Mouse (Mus musculus) forebrain, embryonic 14.5 days (tissue): ENCODE measurements around the gene Sema3f. TPM values are rescaled to one million over a fixed set of nuclear protein-coding genes. Genes with fewer than 3 reads are reported as not detected.

Experiments
- ATAC-seq: fragments of 200-750 bp; cut with Nextera tagmentation; 2 replicates; pipeline ENCODE4 v1.8.0; 2017; ENCODE audit warnings: mild to moderate bottlenecking, moderate library complexity
- DNase-seq: peaks from one replicate; pipeline ENCODE4 v3.0.0-alpha.2; 2015; ENCODE audit warnings: low spot score
- H3K27ac ChIP-seq: fragments of 300-500 bp; sonication (generic); 2 replicates; pipeline ENCODE4 v1.5.1; 2014; ENCODE audit warnings: low read depth, mild to moderate bottlenecking, control low read depth, low read length, moderate library complexity
- H3K27me3 ChIP-seq: fragments of 300-500 bp; sonication (generic); replicated peaks from 2 replicates; pipeline ENCODE4 v1.6.1; 2014; ENCODE audit warnings: low read length, control low read depth, mixed read lengths; ENCODE audit not compliant: control insufficient read depth, insufficient read depth
- H3K36me3 ChIP-seq: fragments of 300-500 bp; sonication (generic); 2 replicates; pipeline ENCODE4 v1.6.1; 2014; ENCODE audit warnings: low read length, control low read depth; ENCODE audit not compliant: control insufficient read depth, insufficient read depth
- H3K4me1 ChIP-seq: fragments of 300-500 bp; sonication (generic); 2 replicates; pipeline ENCODE4 v1.6.1; 2014; ENCODE audit warnings: antibody characterized with exemption, low read length, control low read depth; ENCODE audit not compliant: control insufficient read depth, insufficient read depth
- H3K4me2 ChIP-seq: fragments of 300-500 bp; sonication (generic); 2 replicates; pipeline ENCODE4 v1.6.1; 2014; ENCODE audit warnings: mild to moderate bottlenecking, control low read depth, low read length
- H3K4me3 ChIP-seq: fragments of 300-500 bp; sonication (generic); 2 replicates; pipeline ENCODE4 v1.5.1; 2014; ENCODE audit warnings: low read depth, low read length, control low read depth
- H3K9ac ChIP-seq: fragments of 300-500 bp; sonication (generic); 2 replicates; pipeline ENCODE4 v1.6.1; 2014; ENCODE audit warnings: mild to moderate bottlenecking, low read length, control low read depth, moderate library complexity
- H3K9me3 ChIP-seq: fragments of 300-500 bp; sonication (generic); replicated peaks from 2 replicates; pipeline ENCODE4 v1.6.1; 2016; ENCODE audit warnings: low read length, control low read depth, mixed read lengths; ENCODE audit not compliant: control insufficient read depth
- WGBS: fragments of 180-500 bp; shearing (Covaris S2); extraction: QIAGEN DNeasy Blood & Tissue Kit; methylation state at CpG from one replicate; pipeline ENCODE4 v1.1.7; 2014; 5-methylcytosine and 5-hydroxymethylcytosine counted together
- polyA plus RNA-seq: library from polyadenylated mRNA; unstranded; fragments of >200 nt; fragmentation: Nextera tagmentation; extraction: Ambion mirVana; gene quantifications from 2 replicates; pipeline ENCODE4 v1.2.1, GENCODE M21; 2014

Sema3f gene
- polyA plus RNA-seq, 1 experiment from 2014 or later: 7.4 TPM

DNA sequence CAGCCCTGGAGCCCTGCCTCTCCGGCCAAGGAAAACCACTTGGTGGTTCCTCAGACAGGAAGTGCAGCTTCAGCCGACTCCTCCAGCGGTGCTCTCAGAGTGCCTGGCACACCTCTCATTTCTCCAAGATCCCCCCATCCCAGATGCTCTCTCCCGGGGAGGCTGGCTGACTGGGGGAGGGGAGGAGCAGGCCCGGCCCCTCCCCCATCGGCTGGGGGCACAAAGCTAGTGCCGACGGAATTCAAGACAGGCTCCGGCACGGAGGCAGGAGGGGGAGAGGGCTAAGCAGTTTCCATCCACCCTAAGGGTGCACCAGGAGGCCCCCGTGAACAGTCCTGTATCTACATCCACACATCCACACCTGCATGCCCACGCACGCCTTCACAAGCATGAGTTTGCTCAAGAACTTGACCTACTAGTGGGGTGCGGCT is 3.5 kb downstream of the Sema3f start:
- H3K4me1 ChIP-seq: peaks cover 33% of the 10 kb centered on the region
- H3K27me3 ChIP-seq: peaks cover 11% of the 10 kb centered on the region; the same call in 1 of the 2 replicates
- peak overlapping the region; percentile 81; the same call in 1 of the 2 replicates for H3K27ac ChIP-seq
- H3K9ac ChIP-seq: peak overlapping the region; percentile 88
- 5% methylated on average over 14 of the region's 14 CpGs for WGBS
- ATAC-seq (peak; percentile 11; the same call in 1 of the 2 replicates), DNase-seq (peak; percentile 55)
- no peaks in the 10 kb centered on the region for H3K9me3 ChIP-seq
- H3K4me3 ChIP-seq: peak overlapping the region; percentile 68
- peak overlapping the region; percentile 94 for H3K4me2 ChIP-seq
- peaks cover 19% of the 10 kb centered on the region for H3K36me3 ChIP-seq

GRCm38 (mm10) chr9:107703337-107704122 is 6.7 kb downstream of the Sema3f start:
- Histone ChIP-seq H3K4me1 (peaks cover 62% of the 10 kb centered on the region), H3K9ac (0 out of 2 replicates have a peak overlapping the region, but pooled peaks have one; percentile 1), H3K4me3 (no peak overlapping the region), H3K4me2 (no peak overlapping the region), H3K27ac (no peak overlapping the region), H3K36me3 (peaks cover 19% of the 10 kb centered on the region), H3K27me3 (peaks cover 2% of the 10 kb centered on the region; the same call in 1 of the 2 replicates), H3K9me3 (no peaks in the 10 kb centered on the region)
- ATAC-seq (no peak), DNase-seq (no peak)
- WGBS: 56% methylated on average over 14 of the region's 14 CpGs

- no peak for DNase-seq
- no peak for ATAC-seq
- Histone ChIP-seq H3K9me3 (no peaks in the 10 kb centered on the region), H3K27me3 (0 out of 2 replicates have a peak, but pooled peaks cover 2% of the 10 kb centered on the region), H3K4me2 (no peak overlapping the region), H3K4me1 (peaks cover 66% of the 10 kb centered on the region), H3K27ac (no peak overlapping the region), H3K9ac (no peak overlapping the region), H3K4me3 (no peak overlapping the region), H3K36me3 (peaks cover 19% of the 10 kb centered on the region)
- WGBS: 63% methylated on average over 3 of the region's 3 CpGs
Observed at GRCm38 (mm10) chr9:107702606-107703185, 7.6 kb downstream of the Sema3f start.

- H3K9me3 ChIP-seq: no peaks in the 10 kb centered on the region
- H3K4me3 ChIP-seq: no peak overlapping the region
- H3K9ac ChIP-seq: no peak overlapping the region
- no peak overlapping the region for H3K4me2 ChIP-seq
- DNase-seq (peak; percentile 93), ATAC-seq (peak; percentile 47; the same call in 1 of the 2 replicates)
- H3K36me3 ChIP-seq: peaks cover 19% of the 10 kb centered on the region
- 27% methylated on average over 12 of the region's 12 CpGs for WGBS
- 0 out of 2 replicates have a peak, but pooled peaks cover 2% of the 10 kb centered on the region for H3K27me3 ChIP-seq
- peaks cover 68% of the 10 kb centered on the region for H3K4me1 ChIP-seq
- peak overlapping the region; percentile 44 for H3K27ac ChIP-seq
Observed at GRCm38 (mm10) chr9:107701594-107701993, 8.7 kb downstream of the Sema3f start.

DNA sequence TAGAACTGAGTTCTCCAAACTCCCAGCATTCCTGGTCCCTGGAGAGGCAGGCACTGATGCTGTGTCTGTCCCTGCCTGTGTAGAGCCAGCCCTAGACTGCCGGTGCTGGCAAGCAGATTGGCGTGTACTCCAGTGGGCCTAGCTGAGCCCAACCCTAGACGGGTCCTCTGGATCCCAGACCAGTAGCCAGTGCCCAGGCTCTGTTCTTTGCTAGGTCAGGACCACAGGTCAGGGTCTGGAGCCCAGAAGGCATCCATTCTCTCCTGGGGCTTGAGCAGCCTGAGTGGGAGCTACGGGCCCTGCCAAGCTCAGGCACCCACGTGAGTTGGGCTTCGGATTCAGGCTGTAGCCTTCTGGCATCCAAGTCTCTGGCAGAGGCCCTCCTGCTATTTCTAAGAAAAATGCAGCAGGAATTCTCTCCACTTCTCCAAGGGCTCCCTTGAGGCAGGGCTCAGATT is 10.1 kb downstream of the Sema3f start:
- no peak overlapping the region for H3K4me3 ChIP-seq
- H3K4me1 ChIP-seq: peaks cover 59% of the 10 kb centered on the region
- H3K9me3 ChIP-seq: no peaks in the 10 kb centered on the region
- peaks cover 14% of the 10 kb centered on the region for H3K36me3 ChIP-seq
- 20% methylated on average over 6 of the region's 6 CpGs for WGBS
- DNase-seq (peak; percentile 62), ATAC-seq (no peak; the same call in 1 of the 2 replicates)
- H3K27me3 ChIP-seq: peaks cover 1% of the 10 kb centered on the region; the same call in 1 of the 2 replicates
- H3K9ac ChIP-seq: peak overlapping the region; percentile 13
- H3K4me2 ChIP-seq: 0 out of 2 replicates have a peak overlapping the region, but pooled peaks have one; percentile 14
- H3K27ac ChIP-seq: peak overlapping the region; percentile 44; the same call in 1 of the 2 replicates

- Histone ChIP-seq H3K4me1 (peaks cover 59% of the 10 kb centered on the region), H3K27ac (no peak overlapping the region; the same call in 1 of the 2 replicates), H3K9me3 (no peaks in the 10 kb centered on the region), H3K27me3 (no peaks in the 10 kb centered on the region; the same call in 1 of the 2 replicates), H3K9ac (peak overlapping the region; percentile 13; the same call in 1 of the 2 replicates), H3K36me3 (peaks cover 10% of the 10 kb centered on the region), H3K4me3 (no peak overlapping the region), H3K4me2 (0 out of 2 replicates have a peak overlapping the region, but pooled peaks have one; percentile 14)
- no peak for DNase-seq
- ATAC-seq: no peak
- WGBS: 9% methylated on average over 9 of the region's 9 CpGs
Observed at GRCm38 (mm10) chr9:107699376-107699980, 10.8 kb downstream of the Sema3f start.

- Histone ChIP-seq H3K4me1 (peaks cover 59% of the 10 kb centered on the region), H3K36me3 (peaks cover 3% of the 10 kb centered on the region), H3K9ac (0 out of 2 replicates have a peak overlapping the region, but pooled peaks have one; percentile 21), H3K27me3 (no peaks in the 10 kb centered on the region; the same call in 1 of the 2 replicates), H3K27ac (0 out of 2 replicates have a peak overlapping the region, but pooled peaks have one; percentile 24), H3K4me3 (no peak overlapping the region), H3K4me2 (peak overlapping the region; percentile 37; the same call in 1 of the 2 replicates), H3K9me3 (no peaks in the 10 kb centered on the region)
- no peak for DNase-seq
- peak; percentile 28 for ATAC-seq
- 7% methylated on average over 14 of the region's 14 CpGs for WGBS
Observed at GRCm38 (mm10) chr9:107698611-107699190, 11.6 kb downstream of the Sema3f start.
